Mouse (Mus musculus) kidney, adult 9 months (tissue): Measurements from ENCODE around the gene Actb.

ENCODE experiments used
- DNase-seq: peaks from one replicate; pipeline ENCODE4 v3.0.0; 2022

Gene Actb

GRCm38 (mm10) chr5:142921074-142921459 is 14.5 kb upstream of the Actb start:
- DNase-seq, result no peak

- peak; percentile 80 for DNase-seq
Observed at GRCm38 (mm10) chr5:142920311-142921073, 13.9 kb upstream of the Actb start.

- DNase-seq, result no peak
Observed at GRCm38 (mm10) chr5:142917402-142917801, 10.8 kb upstream of the Actb start.

GRCm38 (mm10) chr5:142916593-142916992 is 10.0 kb upstream of the Actb start:
- no peak for DNase-seq

GRCm38 (mm10) chr5:142915231-142915630 is 8.7 kb upstream of the Actb start:
- no peak for DNase-seq

- DNase-seq, result no peak
Observed at GRCm38 (mm10) chr5:142912739-142913138, 6.2 kb upstream of the Actb start.

GRCm38 (mm10) chr5:142912320-142912719 is 5.8 kb upstream of the Actb start:
- DNase-seq, result no peak

- no peak for DNase-seq
Observed at GRCm38 (mm10) chr5:142911629-142912028, 5.1 kb upstream of the Actb start.

GRCm38 (mm10) chr5:142909576-142910278 is 3.2 kb upstream of the Actb start:
- peak; percentile 85 for DNase-seq

- peak; percentile 44 for DNase-seq
Observed at GRCm38 (mm10) chr5:142908941-142909575, 2.5 kb upstream of the Actb start.

DNA sequence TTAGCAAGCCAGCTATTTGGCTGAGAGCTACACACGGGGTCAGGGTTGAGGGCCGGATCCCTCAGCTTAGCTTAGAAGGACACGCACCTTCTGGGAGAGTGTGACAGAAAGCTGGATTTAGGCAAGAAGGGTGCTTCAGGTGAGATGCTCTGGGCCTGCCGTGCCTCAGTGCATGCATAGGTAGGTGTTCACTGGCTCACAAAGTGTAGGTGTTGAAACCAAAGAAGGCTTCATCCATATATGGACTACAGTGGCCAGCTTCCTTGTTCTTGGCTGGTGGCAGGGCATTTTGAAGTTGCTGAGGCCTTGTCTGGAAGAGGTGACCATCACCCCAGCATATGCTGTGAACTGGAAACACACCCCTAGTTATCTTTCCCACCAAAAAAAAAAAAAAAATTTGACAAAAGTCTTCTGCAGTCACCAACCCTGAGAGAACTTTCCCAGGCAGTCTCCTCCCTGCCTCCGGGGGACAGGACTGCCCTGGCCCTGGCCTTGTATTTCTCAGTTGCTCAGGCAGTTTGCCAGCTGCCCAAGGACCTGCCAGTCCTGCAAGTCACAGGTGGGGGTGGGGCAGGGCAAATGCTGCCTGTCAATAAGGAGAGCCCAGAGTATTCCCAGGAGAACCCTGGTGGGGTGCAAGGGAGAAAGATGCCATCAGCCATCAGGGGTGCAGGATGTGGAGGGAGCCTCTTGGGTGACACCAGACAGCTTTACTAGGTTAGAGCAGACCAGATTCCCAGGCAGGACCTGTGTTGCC is 1.4 kb upstream of the Actb start:
- peak; percentile 84 for DNase-seq

DNA sequence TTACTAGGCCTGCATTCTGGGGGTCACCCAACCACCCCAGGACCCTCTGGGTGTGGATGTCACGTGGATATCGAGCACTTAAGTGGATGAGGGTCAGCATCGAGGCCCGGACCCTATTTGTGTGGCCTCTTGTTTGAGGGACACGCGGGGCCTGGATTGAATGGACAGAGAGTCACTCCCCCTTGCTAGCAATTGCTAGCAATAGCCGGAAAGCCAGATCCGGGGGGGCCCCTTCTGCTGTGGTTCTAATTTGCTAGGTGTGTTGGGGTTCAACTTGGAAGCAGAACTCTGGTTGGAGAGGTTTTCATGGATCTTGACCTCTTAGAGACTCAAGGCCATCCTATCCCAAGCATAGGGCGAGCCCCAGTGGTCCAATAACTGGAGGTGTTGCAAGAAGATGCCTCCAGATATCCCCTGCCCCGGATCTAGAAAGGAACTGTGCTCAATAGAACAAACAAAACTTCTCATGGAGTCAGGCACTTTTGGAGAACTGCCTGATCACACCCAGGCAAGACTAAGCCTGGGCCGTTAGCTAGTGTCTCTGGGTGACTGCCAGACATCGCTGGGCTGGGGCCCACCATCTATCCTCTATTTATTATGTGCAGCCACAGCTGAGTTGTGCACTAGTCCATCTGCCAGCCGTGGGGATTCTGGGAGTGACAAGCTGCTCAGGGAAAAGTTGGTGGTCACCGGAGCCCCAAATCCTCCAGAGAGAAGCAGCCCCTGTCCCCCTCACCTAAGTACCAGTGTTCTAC is 671 bp upstream of the Actb start:
- peak; percentile 63 for DNase-seq

DNA sequence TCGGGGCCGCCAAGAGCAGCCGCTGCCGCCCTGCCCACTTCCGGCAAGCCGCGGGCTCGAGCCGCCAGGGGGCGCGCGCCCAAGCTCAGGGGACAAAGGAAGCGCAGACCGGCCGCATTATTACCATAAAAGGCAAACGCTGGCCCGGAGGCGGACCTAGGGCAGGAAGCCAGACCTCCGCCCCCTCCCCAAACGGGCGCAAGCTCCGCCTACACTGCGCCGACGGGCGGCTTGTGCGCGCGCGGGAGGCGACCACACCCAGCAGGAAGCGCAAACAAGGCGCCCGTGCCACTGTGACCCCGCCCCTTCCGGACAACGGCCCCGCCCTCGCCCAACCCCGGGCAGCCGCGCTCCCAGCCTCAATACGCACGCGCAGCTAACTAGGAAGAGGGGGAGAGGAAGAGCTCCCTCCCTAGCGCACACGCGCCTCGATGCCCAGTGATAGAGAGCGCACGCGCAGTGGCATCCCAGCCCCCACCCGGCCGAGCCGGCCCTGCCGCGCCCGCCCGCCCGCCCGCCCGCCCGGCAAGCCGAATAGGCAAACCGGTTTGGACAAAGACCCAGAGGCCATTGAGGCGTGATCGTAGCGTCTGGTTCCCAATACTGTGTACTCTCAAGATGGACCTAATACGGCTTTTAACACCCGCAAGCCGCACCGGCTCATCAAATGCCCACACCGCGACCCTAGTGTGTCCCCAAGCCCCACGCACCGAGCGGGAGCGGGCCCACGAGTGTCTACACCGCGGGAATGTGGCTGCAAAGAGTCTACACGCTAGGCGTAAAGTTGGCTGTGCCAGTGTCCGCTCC is 626 bp downstream of the Actb start:
- peak; percentile 100 for DNase-seq

DNA sequence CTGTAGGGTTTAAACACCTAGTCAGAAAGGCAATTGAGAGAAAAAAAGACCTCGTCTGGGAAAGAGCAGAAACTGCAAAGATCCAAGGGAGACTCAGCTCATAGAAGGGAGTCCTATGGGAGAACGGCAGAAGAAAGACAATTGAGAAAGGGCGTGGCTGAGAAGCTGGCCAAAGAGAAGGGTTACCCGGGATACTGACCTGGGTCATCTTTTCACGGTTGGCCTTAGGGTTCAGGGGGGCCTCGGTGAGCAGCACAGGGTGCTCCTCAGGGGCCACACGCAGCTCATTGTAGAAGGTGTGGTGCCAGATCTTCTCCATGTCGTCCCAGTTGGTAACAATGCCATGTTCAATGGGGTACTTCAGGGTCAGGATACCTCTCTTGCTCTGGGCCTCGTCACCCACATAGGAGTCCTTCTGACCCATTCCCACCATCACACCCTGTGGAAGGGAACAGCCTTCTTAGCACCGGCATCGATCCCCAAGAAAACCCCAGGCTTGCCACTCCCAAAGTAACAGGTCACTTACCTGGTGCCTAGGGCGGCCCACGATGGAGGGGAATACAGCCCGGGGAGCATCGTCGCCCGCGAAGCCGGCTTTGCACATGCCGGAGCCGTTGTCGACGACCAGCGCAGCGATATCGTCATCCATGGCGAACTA is 1.4 kb downstream of the Actb start:
- DNase-seq, result peak; percentile 43

- DNase-seq, result no peak
Observed at GRCm38 (mm10) chr5:142904208-142905037, 2.1 kb downstream of the Actb start.

DNA sequence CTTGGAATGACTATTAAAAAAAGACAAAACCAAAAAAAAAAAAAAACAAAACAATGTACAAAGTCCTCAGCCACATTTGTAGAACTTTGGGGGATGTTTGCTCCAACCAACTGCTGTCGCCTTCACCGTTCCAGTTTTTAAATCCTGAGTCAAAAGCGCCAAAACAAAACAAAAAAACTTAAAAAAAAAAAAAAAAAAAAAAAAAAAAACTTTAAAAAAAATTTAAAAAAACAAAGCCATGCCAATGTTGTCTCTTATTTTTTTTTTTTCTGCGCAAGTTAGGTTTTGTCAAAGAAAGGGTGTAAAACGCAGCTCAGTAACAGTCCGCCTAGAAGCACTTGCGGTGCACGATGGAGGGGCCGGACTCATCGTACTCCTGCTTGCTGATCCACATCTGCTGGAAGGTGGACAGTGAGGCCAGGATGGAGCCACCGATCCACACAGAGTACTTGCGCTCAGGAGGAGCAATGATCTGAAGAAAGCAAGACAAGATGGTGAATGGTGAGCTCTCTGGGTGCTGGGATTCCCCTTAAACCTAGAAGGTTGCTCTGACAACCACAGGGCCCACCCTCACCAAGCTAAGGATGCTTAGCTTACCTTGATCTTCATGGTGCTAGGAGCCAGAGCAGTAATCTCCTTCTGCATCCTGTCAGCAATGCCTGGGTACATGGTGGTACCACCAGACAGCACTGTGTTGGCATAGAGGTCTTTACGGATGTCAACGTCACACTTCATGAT is 2.9 kb downstream of the Actb start:
- DNase-seq, result no peak

GRCm38 (mm10) chr5:142902506-142903314 is 3.8 kb downstream of the Actb start:
- no peak for DNase-seq

- DNase-seq, result no peak
Observed at GRCm38 (mm10) chr5:142901846-142902505, 4.6 kb downstream of the Actb start.
